Mouse (Mus musculus) urinary bladder, postnatal 0 days (tissue): ENCODE measurements around the gene Lrrc34. TPM values are rescaled to one million over a fixed set of nuclear protein-coding genes. Genes with fewer than 3 reads are reported as not detected.

Experiments used
- polyA plus RNA-seq: library from polyadenylated mRNA; unstranded; fragments of >200 nt; fragmentation: Nextera tagmentation; extraction: Ambion mirVana; gene quantifications from 2 replicates; pipeline ENCODE4 v1.2.1, GENCODE M21; 2015

Lrrc34 gene
- polyA plus RNA-seq = 0.42 and 0.62 TPM in 2 replicates

GRCm38 (mm10) chr3:30647440-30648090 is at the start of gene Lrrc34:
TSS of gene Lrrc34 (minus strand) at chr3:30647869.

GRCm38 (mm10) chr3:30644207-30644606 is 3.5 kb downstream of the Lrrc34 start, which contains the start of gene Lrriq4:
TSS of gene Lrriq4 (plus strand) at chr3:30644507.

GRCm38 (mm10) chr3:30602065-30602739 is 45.5 kb downstream of the Lrrc34 start, which contains the start of gene Mynn:
TSS of gene Mynn (plus strand) at chr3:30602065.

GRCm38 (mm10) chr3:30599711-30600545 is 47.7 kb downstream of the Lrrc34 start, which contains the start of gene Actrt3:
TSS of gene Actrt3 (minus strand) at chr3:30599939.

Other genes starting within 250 kb of the Lrrc34 start
- gene Mecom, start 99.9 kb downstream of the Lrrc34 start, polyA plus RNA-seq = 11.1 and 12.8 TPM in 2 replicates
- gene Actrt3, start 47.9 kb downstream of the Lrrc34 start, polyA plus RNA-seq = not detected in 2 replicates
- gene Mynn, start 45.8 kb downstream of the Lrrc34 start, polyA plus RNA-seq = 13.7 and 14.3 TPM in 2 replicates
- not detected in 2 replicates for gene Lrriq4, start 3.4 kb downstream of the Lrrc34 start, polyA plus RNA-seq
- gene Lrrc31, start 52.0 kb upstream of the Lrrc34 start, polyA plus RNA-seq = 0.17 TPM in 1 of 2 replicates, not detected in the other
- not detected in 2 replicates for gene Samd7, start 98.4 kb upstream of the Lrrc34 start, polyA plus RNA-seq
- gene Sec62, start 145.0 kb upstream of the Lrrc34 start, polyA plus RNA-seq = 69.5 and 89.2 TPM in 2 replicates
- gene Gpr160, start 208.1 kb upstream of the Lrrc34 start, polyA plus RNA-seq = 13.7 TPM in 2 replicates